Mouse (Mus musculus): ENCODE measurements around the gene Gspt1.
A peak's percentile ranks its signal among the peaks of the same experiment; 100 is the strongest.

The Gspt1 gene

GRCm38 (mm10) chr16:11203600-11204390, 50.3 kb downstream of the Gspt1 start:
- peak in 1 of 2 experiments; percentile 7 for DNase-seq (ENCODE audit: low spot score in 2 of 2)

- peak; percentile 90 to 95 for DNase-seq (ENCODE audit: low spot score in 2 of 2)
These were observed 51.3 kb downstream of the Gspt1 start, which contains the start of gene Rsl1d1 for GRCm38 (mm10) chr16:11202571-11203554. Gene Rsl1d1 (minus strand): TSS chr16:11203331.

GRCm38 (mm10) chr16:11201740-11202394, 52.3 kb downstream of the Gspt1 start:
- DNase-seq (ENCODE audit: low spot score in 2 of 2) = no peak

GRCm38 (mm10) chr16:11200247-11200646, 53.9 kb downstream of the Gspt1 start:
- no peak for DNase-seq (ENCODE audit: low spot score in 2 of 2)

- DNase-seq (ENCODE audit: low spot score in 2 of 2) = no peak
These were observed 55.7 kb downstream of the Gspt1 start for GRCm38 (mm10) chr16:11198467-11198866.

GRCm38 (mm10) chr16:11197052-11197451, 57.1 kb downstream of the Gspt1 start:
- no peak for DNase-seq (ENCODE audit: low spot score in 2 of 2)

- DNase-seq (ENCODE audit: low spot score in 2 of 2) = no peak
These were observed 60.9 kb downstream of the Gspt1 start for GRCm38 (mm10) chr16:11193231-11193630.

GRCm38 (mm10) chr16:11190150-11190549, 64.0 kb downstream of the Gspt1 start:
- peak; percentile 44 to 53 for DNase-seq (ENCODE audit: low spot score in 2 of 2)

GRCm38 (mm10) chr16:11177404-11177803, 76.7 kb downstream of the Gspt1 start:
- DNase-seq (ENCODE audit: low spot score in 2 of 2) = no peak

- no peak for DNase-seq (ENCODE audit: low spot score in 2 of 2)
These were observed 77.3 kb downstream of the Gspt1 start for GRCm38 (mm10) chr16:11176884-11177244.

GRCm38 (mm10) chr16:11176208-11176883, 77.8 kb downstream of the Gspt1 start, which contains the start of gene Zc3h7a:
Gene Zc3h7a (minus strand): TSS chr16:11176393.
- DNase-seq (ENCODE audit: low spot score in 2 of 2) = peak; percentile 89

- peak; percentile 40 to 61 for DNase-seq (ENCODE audit: low spot score in 2 of 2)
These were observed 78.5 kb downstream of the Gspt1 start for GRCm38 (mm10) chr16:11175489-11176207.

GRCm38 (mm10) chr16:11175100-11175488, 79.0 kb downstream of the Gspt1 start:
- DNase-seq (ENCODE audit: low spot score in 2 of 2) = no peak

GRCm38 (mm10) chr16:11174671-11175081, 79.4 kb downstream of the Gspt1 start:
- peak; percentile 55 to 60 for DNase-seq (ENCODE audit: low spot score in 2 of 2)

GRCm38 (mm10) chr16:11171679-11172078, 82.4 kb downstream of the Gspt1 start:
- DNase-seq (ENCODE audit: low spot score in 2 of 2) = no peak
